Mouse (Mus musculus) thymus, postnatal 25 days (tissue): ENCODE data around the gene Rilpl1.
"Not testable (repeated sequence)": the region's sequence is repeated elsewhere in the genome, so short reads cannot be mapped to it uniquely, and the experiment has no call there.

Source experiments
- DNase-seq: peaks from one replicate; pipeline ENCODE4 v3.0.0; 2022

Rilpl1 gene

DNA sequence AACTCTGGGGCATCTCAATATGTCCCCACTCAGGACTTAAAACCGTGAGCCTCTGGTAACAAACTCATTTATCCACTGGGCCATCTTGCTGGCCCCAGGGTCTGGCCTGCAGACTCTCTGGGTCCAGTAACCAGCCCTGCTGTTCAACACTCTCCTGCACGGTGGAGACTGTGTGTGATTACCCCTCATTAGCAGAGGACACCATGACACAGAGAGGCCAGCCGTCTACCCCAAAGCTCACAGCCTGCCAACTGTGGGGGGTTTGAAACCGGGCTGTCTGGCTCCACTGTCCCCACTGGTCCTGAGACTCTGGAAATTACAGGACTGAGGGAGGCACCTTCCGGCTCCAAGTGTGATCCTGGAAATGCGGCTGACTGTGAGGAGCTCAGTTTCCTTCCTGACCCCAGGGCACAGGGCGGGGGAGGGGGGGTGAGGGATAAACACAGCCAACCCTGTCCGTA, 2.0 kb downstream of the Rilpl1 start:
- no peak for DNase-seq

DNA sequence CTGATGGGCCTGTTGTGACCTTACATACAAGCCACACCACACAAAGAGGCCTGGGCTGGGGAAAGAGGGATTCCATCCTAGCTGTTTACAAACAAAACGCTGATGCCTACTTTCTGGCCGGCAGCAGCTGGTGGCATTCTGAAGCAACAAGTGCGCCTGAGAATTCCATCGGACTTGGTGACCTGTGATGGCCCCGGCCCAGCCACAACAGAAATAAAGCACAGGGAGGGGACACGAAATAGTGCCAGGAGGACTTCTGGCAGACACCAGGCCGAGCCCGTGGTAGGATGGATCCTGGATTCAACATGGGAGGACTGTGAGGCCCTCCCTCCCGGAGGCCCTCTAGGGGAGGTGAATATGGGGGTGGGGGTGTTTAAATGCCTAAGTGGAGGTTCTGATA, 2.4 kb downstream of the Rilpl1 start:
- no peak for DNase-seq

DNA sequence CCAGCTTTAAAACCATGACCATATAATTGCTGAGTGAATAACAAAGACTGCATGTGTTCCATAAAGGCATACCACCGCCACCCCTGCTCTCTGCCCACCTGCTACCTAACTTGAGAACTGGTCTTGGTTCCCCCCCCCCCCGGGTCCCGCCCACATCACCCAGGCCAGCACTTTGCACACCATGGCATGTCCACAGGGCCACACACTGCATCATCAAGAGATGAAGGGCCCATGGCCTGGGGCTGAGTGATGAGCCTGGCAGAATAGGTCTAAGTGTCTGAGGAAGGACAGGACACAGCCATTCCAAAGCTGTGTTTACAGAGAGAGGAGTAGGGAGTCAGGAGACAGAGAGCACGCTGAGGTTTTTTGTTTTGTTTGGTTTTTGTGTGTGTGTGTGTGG, 2.8 kb downstream of the Rilpl1 start:
- DNase-seq: no peak

DNA sequence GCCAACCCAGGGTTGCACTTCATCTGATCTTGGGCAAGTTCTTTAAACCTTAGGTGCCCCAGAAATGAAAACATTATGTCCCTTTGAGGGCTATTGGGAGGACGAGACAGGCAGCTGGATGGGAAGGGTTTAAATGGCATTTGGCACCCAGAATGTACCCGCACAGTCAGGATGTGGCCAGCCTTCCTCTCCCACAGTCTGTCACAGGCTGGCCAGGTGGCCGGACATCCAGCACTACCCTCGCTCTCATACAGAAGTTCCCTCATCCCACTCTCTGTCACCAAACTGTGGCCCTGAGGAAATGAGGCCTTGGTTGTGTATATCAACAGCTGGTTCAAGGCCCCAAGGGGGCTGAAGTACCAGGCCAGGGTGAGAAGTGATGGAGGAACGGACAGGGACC, 6.2 kb downstream of the Rilpl1 start:
- no peak for DNase-seq

DNA sequence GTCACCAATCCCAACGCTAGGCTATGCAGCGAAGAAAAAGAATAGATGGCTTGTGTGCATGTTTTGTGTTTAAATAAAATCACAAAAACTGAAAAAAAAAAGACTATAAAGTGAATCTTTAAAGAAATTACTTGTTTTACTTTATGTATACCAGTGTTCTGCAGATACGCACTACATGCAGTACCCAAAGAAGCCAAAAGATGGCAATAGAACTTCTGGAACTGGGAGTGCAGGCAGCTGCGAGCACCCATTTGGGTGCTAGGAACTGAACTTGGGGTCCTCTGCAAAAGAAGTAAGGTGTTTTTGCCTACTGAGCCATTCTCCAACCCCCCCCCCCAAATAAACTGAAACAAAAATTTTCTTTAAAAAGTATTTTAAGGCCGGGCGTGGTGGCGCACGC, 8.2 kb downstream of the Rilpl1 start:
- DNase-seq: no peak

DNA sequence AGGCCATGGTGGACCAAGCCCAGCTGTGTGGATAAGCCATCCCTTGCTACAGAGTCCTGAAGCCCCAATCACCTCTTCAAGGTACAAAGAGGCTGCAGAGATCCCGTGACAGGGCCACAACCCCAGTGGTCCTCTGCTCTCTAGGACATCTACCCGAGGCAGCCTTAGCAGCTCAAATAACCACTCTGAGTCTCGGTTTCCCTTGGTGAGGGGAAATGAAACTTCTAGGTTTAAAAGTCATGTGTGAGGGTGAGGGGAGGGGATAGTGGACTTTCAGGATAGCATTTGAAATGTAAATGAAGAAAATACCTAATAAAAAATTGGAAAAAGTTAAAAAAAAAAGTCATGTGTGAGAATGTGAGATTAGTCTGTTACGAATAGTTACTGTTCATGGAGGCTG, 9.6 kb downstream of the Rilpl1 start:
- DNase-seq: no peak

DNA sequence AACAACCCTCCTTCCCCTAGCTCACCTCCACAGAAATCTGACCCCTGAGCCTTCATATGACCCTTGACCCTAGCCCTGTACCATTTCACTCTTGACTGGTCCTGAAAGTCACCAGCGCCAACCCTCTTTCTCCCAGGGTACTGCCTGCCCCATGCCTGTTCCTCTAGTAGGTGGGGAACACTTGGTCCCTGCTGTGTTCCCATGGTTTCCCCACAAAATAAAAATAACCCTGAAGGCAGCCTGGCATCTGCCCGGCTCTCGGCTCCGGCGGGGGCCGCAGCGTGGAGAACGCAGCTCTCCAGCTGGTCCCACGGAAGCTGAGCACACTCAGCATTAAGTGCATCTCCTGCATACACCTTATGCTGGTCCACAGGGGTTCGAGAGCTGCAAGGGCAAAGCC, 12.5 kb downstream of the Rilpl1 start:
- DNase-seq: no peak

DNA sequence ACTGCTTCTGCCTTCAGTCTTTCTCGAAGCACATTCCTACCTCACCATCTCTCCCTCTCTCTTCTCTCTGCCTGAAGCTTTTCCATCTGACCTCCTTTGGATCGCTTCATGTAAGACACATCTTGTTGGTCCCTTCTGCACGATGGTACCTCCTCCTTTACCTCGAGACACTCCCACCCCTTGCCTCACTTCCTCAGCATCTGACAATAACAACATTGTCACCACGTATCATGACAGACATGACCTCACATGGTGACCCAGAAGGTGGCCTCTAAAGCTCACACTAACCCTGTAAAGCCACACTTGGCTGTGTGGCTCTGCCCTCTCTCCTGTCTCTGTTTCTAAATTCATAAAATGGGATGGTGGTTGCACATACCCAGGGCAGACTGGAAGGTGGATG, 15.4 kb downstream of the Rilpl1 start:
- no peak for DNase-seq

DNA sequence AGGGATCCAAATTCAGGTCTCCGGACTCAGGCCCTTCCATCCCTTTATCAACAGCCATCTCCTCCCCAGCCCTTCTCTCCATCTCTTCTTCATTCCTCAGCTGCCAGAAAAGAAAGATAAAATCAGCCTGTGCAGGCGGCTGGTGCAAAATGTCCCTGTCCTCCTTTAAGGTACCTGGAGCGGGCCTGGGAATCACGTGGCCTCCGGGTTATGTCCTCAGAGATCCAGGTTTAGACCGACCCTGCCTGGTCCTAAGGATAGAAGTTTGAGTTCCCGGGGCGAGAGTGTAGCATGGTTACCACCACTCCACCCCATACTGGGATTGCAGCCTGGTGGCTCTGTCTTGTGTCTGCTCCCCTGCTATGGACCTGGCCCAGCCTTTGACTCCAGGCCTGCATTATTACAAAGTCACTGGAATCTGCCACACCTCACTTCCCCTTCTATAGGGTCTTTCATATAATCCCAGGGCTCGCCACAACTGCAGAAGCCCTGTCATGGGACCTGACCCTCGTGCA, 20.6 kb downstream of the Rilpl1 start:
- no peak for DNase-seq

DNA sequence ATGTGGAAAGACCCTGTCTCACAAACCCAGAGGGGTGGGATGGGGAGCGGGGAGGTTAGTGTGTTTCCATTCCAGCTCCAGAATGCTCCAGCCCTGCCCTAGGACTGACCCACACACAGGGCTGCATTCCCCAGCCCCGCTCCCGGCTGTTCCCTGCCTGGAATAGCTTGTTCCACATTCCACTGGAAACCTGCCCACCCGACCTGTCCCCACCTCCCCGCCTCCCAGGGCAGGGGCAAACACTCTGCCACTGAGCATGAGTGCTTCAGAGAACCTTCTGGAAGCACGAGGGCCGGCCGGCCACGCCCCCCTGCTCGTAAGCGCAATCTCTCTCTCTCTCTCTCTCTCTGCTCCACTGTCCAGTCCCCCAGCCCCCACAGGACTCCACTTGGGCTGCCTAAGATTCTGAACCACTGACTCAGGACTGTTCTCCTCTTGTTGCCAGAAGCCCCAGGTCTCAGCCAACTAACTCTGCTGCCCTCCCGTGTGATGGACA, 21.4 kb downstream of the Rilpl1 start:
- DNase-seq: no peak

DNA sequence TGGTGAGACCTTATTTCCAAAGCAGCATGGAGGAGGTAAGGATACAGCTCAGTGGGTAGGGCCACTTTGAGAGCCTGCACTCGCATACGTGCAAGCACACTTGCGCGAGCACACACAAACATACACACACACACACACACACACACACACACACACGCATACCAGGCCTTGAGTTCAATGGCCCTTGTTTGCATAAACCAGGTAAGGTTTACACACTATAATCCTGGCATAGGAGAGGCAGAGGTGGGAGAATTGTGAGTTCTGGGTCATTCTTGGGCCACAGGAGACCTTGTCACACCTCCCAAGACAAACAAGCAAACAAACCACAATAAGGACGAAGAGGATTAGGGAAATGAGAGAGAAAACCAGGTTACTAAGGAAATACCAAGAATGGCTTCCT, 22.0 kb downstream of the Rilpl1 start:
- no peak for DNase-seq

DNA sequence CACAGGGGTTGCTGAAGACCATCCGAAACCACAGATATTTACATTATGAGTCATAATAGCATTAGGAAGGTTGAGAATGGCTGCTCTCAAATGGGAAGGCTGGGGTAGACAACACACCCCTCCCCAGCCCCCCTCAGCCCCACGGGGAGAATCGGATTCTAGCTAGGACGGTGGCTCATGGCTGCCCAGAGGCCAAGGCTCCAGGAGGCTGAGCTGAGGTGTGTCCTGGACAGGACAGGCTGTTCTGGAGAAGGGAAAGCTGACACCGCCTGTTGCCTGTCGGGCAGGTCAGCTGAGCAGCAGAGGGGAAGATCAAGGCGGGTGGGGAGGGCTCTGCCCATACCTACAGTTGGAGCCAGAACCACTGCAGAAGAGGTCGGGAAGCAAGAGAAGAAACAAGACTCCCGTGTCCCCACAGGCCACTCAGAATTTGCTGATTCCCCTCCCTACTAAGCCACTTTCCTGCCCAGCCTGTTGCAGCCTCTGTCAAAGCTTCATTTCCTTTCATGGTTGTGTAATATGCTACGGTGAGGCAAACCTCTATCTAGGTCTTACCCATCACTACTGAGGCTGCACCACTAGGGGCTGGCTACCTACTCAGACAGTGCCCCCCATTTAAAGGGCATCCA, 24.3 kb downstream of the Rilpl1 start:
- no peak for DNase-seq

DNA sequence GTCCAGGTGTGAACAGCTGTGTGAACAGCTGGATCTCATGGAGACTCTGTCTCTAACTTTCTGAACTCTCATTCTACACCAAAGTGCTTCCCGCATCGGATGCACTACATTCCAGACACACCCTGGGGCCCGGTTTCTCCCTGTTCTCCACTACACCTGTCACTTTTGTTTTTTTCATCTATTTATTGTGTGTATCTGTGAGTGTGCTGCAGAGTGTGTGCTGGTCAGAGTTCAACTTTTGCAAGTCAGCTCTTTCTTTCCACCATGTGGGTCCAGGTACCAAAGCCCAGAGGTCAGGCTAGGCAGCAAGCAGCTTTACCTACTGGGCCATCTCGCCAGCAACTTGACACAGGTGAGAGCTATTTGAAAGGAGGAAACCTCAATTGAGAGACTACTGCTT, 26.0 kb downstream of the Rilpl1 start:
- DNase-seq: no peak

DNA sequence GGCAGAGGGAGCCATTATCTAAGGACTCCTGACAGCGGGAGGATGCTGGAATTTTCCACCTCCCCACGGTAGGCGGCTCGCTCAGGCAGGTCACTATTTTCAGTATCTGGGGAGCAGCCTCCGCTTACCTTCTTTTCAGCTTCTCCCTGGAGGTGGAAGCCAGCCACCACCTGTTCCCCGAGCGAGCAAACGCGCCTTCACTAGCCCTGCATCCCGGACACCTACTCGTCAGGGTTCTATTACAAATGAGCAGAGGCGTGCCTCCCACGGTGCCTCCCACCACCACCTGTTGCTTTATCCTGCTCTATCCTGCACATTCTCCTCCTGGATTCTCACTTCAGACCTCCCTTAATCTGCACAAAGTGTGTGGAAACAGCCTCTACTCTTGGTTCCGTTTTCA, 27.4 kb downstream of the Rilpl1 start:
- no peak for DNase-seq

DNA sequence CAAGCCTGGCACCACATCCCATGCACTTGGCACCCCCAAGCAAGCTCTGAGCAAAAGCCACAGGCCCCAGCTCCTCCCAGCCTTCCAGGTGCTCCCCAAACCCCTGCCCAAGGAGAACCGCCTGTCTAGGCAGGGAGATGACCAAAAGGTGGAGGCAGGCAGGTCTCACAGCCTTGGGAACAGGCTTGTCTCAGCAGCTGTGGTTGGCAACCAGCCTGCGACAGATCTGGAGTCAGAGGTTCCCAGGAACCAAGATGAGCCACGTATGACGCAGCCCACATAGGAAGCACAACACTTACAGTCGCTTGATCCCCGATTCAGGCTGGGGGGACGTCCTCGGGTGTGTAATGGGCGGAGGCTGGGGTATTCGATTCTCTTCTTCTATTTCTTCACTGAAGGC, 29.6 kb downstream of the Rilpl1 start:
- no peak for DNase-seq

DNA sequence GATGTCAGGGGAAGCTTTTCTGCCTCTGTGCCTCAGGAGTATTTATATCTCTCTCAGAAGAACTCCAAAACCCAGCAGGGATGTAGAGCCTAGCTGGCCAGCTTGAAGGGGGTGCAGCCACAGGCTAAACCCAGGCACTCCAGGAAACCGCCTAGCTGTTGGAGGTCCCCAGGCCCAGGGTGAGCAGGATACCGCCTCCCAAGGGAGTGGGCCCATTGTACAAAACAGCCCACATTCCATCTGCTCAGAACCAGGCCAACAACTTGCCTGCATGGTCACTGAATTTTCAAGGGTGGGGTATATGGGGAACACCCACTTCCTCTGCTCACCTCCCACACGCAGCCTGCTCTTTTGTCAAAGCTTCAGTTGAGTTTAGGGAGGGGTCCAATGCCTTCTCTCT, 30.6 kb downstream of the Rilpl1 start:
- no peak for DNase-seq

DNA sequence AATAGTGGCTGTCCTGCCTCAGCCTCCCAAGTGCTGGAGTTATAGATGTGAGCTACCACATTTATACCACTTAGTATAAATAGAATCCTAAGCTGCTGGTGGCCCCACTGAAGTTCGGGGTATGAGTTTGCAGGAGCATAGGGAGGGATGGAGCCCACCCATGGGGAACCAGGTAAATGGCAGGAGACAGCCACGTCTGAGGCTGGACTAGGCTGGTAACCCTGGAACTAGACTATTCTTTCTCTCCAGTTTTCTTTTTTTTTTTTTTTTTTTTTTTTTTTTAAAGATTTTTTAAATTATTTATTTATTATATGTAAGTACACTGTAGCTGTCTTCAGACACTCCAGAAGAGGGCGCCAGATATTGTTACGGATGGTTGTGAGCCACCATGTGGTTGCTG, 31.2 kb downstream of the Rilpl1 start:
- not testable (repeated sequence) for DNase-seq

DNA sequence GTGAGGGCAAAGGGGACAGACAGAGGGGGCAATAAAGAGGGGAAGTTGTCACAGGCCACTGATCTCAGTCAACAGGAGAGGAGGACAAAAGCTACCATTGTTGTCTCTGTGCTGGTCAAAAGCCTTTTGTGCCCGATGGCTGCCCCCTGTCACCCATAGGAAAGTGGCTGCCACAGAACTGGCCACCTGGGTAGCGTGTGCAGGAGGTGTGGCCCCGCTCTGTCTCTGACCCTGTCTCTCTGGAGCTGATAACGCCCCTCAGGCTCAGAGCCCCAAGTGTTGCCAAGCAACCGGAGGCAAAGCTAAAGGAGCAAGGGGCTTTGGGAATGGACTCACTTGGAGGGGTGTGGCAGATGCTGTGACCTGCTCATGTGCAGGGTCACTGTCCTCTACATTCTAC, 32.2 kb downstream of the Rilpl1 start:
- no peak for DNase-seq

DNA sequence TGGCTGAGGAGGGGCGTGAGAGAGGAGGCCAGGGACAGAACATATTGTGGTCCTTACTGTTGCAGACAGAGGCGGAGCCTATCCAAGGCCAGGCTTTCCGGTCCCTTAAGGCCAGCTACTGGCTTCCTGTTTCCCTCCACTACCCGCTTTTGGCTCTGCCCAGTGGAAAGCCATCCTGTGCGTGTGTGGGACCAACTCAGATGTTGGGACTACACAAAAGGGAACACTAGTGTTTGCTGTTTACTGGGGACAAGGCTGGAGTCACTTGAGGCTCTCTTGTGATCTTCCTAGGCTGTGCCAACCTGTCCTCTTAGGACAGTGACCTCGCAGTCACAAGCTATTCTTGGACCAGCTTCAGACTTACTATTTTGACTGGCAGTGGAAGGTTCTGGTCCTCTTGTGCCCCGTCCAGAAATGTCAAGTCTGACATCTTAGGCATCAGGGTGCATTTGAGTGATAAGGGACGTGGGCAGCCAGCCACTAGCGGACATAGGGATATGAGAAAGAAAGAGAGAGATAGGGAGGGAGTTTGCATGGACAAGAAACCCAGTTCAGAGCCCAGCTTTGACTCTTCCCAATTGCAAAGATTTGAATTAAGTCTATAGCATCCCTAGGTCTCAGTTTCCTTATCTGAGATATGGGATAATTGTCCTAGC, 32.8 kb downstream of the Rilpl1 start:
- DNase-seq: no peak

DNA sequence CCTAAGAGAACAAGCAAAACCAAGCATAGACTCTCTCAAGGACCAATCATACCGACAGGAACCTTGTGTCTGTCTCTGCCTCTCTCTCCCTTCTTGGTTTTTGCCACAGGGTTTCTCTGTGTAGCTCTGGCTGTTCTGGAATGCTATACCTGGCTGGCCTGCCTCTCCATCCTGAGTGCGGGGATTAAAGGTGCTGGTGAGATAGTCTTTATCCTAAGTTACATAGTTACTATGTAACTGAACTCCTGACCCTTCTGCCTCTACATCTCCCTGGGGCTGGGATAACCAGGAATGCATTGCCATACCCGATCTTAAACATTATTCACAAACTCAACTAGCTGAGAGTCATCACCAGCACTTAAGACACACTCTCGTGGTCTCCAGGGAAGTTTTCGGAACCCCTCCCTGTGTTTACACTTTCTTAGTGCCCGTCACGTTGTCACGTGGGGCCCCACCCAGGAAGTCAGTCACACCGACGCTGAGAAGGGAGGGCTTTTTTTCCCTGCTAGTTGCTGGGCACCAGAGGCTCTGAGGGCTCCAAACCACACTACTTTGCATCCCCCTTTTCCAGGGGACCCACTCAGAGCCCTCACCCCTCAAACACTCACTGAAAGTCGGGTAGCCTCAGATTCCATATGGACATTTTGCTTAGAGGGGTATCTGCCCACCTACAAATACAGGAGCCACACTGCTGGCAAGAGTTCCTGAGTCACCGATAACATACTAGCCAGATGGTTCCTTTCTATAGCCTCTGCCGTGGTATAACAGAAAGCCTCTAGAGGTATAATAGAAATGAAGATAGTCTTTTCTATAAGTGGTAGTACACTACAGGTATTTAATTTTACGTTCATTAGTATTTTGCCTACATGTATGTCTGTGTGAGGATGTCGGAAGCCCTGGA, 34.3 kb downstream of the Rilpl1 start:
- peak; percentile 41 for DNase-seq

DNA sequence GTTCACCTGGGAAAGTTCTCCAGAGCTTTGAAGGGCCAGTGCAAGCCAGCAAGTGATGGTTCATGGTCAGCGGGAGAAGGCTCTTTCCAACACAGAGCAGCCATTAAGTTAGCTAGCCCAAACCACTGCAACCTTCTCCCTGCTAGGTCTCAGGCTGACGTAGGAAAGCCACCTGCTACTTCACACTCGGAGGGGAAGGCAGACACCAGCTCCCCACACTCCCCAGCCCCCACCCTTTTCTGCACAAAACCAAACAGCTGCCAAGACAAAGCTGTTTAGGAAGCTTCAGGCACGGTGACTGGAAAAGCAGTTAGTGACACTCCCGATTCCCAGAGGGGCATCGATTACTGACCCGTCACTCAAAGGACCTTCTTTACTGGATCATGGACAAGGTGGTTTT, 35.6 kb downstream of the Rilpl1 start:
- DNase-seq: peak; percentile 46

DNA sequence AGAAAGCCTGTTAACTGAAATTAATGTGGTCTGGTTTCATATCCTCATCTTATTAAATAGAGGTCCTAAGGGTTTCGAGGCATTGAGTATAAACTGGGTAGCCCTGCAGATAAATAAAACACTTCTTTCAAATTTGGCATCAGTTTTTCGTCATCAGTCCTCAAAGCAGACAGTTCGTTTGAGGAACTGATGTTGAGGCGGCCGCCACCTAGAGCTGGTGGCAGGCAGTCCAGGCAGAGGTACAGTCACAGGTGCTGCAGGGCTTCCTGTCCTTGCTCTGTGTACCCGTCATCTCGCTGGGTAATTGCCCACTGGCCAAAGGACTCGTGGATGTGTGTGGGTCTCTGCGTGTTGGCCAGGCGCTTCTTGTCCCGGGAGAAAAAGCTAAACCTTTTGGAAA, 37.7 kb downstream of the Rilpl1 start:
- DNase-seq: no peak

DNA sequence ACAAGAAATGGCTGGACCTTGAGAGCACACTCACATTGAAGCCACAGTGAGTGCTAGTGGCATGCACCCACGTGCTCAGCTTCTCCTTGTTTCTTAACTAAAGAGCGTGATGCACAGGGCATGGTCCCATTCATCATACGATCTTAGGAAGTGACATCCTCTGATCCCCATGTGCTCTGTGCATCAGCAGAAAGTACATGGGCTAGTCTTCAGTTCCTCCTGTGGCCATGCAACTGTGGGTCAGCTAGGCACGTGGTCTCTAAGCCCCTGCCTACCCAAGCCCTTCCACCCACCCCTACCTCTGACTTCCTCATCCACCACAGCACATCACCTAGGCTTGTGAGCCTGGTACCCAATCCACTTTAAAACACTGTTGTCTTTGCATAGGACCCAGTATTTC, 38.6 kb downstream of the Rilpl1 start:
- no peak for DNase-seq

DNA sequence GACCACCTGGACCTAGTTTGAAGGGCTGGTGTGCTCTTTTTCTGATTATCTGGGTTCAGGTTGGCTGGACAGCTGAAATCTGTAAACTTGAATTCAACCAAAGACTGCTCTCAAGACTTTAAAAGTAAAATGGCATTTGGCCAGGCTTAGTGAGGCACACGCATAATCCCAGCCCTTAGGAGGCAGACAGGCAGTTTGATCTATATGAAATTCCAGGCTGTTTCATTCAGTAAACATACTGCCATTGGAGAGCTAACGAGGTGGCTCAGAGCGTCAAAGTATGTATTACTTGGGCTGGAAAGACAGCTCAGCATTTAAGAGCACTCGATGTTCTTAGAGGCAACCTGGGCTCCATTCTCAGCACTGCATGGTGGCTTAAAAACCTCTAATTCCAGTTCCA, 39.5 kb downstream of the Rilpl1 start:
- no peak for DNase-seq
